In genomic region chr1:134082987-134083516, GRCm38 (mm10) we compare ENCODE assay signal across 9 mouse cellular contexts. TPM values are rescaled to one million over a fixed set of nuclear protein-coding genes. Genes with fewer than 3 reads are reported as not detected.
DNase-seq lines count a peak whose midpoint lies in the region; ATAC-seq and TF ChIP-seq lines count a peak whose summit lies in the region.
"Had no signal": no experiment of that assay in that cellular context is flagged by ENCODE, and none has a peak within 500 bp of the region (broad histone marks: within the 10 kb centered on the region; RNA-seq: fewer than 3 reads in every experiment).

No protein-coding gene starts in this region.

- no peak overlapping the region for H3K9ac ChIP-seq in intestine, embryonic 16.5 days (ENCODE audit: low read depth, low read length)
- H3K9ac ChIP-seq in intestine, embryonic 15.5 days, result no peak overlapping the region
- no peak overlapping the region for H3K9ac ChIP-seq in CH12.LX (ENCODE audit: insufficient read depth, low read depth)
- H3K9ac ChIP-seq in heart, embryonic 12.5 days, result peak overlapping the region; percentile 52

- 0 out of 2 replicates have a peak, but pooled peaks cover 5% of the 10 kb centered on the region for H3K79me2 ChIP-seq in CH12.LX (replicated peaks; ENCODE audit: control insufficient read depth, extremely low read depth, insufficient read depth, poor library complexity, severe bottlenecking)

- no peaks in the 10 kb centered on the region for H3K9me3 ChIP-seq in intestine, embryonic 16.5 days (ENCODE audit: control insufficient read depth, low read length)
- no peaks in the 10 kb centered on the region for H3K9me3 ChIP-seq in intestine, embryonic 15.5 days
- no peaks in the 10 kb centered on the region for H3K9me3 ChIP-seq in CH12.LX (replicated peaks; ENCODE audit: low read length)
- no peaks in the 10 kb centered on the region for H3K9me3 ChIP-seq in heart, embryonic 12.5 days (replicated peaks)

- no peaks in the 10 kb centered on the region for H3K27me3 ChIP-seq in intestine, embryonic 16.5 days (replicated peaks; ENCODE audit: control insufficient read depth, insufficient read depth, low read length)
- H3K27me3 ChIP-seq in intestine, embryonic 15.5 days (replicated peaks), result no peaks in the 10 kb centered on the region
- H3K27me3 ChIP-seq in CH12.LX (replicated peaks), result peaks cover 37% of the 10 kb centered on the region
- H3K27me3 ChIP-seq in heart, embryonic 12.5 days (replicated peaks), result no peaks in the 10 kb centered on the region
- H3K27me3 ChIP-seq in small intestine, adult 2 months (ENCODE audit: control insufficient read depth, insufficient read depth, low read length), result no peaks in the 10 kb centered on the region

- no peak overlapping the region for H3K4me3 ChIP-seq in intestine, embryonic 16.5 days (ENCODE audit: low read length)
- H3K4me3 ChIP-seq in intestine, embryonic 15.5 days (replicated peaks), result no peak overlapping the region
- no peak overlapping the region for H3K4me3 ChIP-seq in CH12.LX (replicated peaks in 1 of 3; ENCODE audit: low read depth in 2 of 3, low read length in 2 of 3, poor library complexity in 1 of 3)
- H3K4me3 ChIP-seq in heart, embryonic 12.5 days, result no peak overlapping the region
- H3K4me3 ChIP-seq in small intestine, adult 2 months (ENCODE audit: low read depth, low read length), result no peak overlapping the region

- no peak for ATAC-seq in intestine, embryonic 16.5 days
- ATAC-seq in intestine, embryonic 15.5 days, result no peak
- ATAC-seq in heart, embryonic 12.5 days (ENCODE audit: insufficient number of reproducible peaks, low FRiP score), result peak; percentile 7; the same call in 1 of the 2 replicates

- no peak for TF ChIP-seq RAD21 in CH12.LX (IDR thresholded peaks at IDR 0.05; ENCODE audit: low read depth, low read length)

- intact Hi-C loops in left cerebral cortex, postnatal 36 days (cut with DNase I), result no loop called here

- dilution Hi-C loops in CH12.LX (cut with MboI; ENCODE audit: extremely low pct_ligation_motif_present, extremely low pct_unique_long_range_greater_than_20kb, low sequenced_read_pairs), result no loop called here

- WGBS in intestine, embryonic 16.5 days, result 55% methylated on average over 11 of the region's 11 CpGs
- WGBS in intestine, embryonic 15.5 days, result 58% methylated on average over 11 of the region's 11 CpGs
- WGBS in heart, embryonic 12.5 days, result 16% methylated on average over 11 of the region's 11 CpGs
- 80% methylated on average over 11 of the region's 11 CpGs for WGBS in small intestine, adult 2 months

- no peak for TF ChIP-seq CTCF in CH12.LX (conservative IDR thresholded peaks at IDR 0.05 in 1 of 2, IDR thresholded peaks at IDR 0.05 in 1 of 2; ENCODE audit: low read depth in 2 of 2, low read length in 2 of 2)
- TF ChIP-seq CTCF in small intestine, adult 2 months (IDR thresholded peaks at IDR 0.05; ENCODE audit: extremely low read depth, insufficient read length, insufficient replicate concordance, low read depth, low read length), result no peak

- H3K4me1 ChIP-seq in intestine, embryonic 16.5 days (ENCODE audit: control insufficient read depth, insufficient read depth, low read length), result peaks cover 21% of the 10 kb centered on the region
- peaks cover 34% of the 10 kb centered on the region for H3K4me1 ChIP-seq in intestine, embryonic 15.5 days (replicated peaks)
- H3K4me1 ChIP-seq in CH12.LX (ENCODE audit: control insufficient read depth in 1 of 2, insufficient read depth in 2 of 2), result peaks cover 20 to 45% of the 10 kb centered on the region in 2 experiments
- peaks cover 60% of the 10 kb centered on the region for H3K4me1 ChIP-seq in heart, embryonic 12.5 days (replicated peaks)
- H3K4me1 ChIP-seq in small intestine, adult 2 months (ENCODE audit: control insufficient read depth, insufficient read depth, insufficient read length, low read length), result peaks cover 24% of the 10 kb centered on the region; the same call in 1 of the 2 replicates

- DNase-seq in CH12.LX (ENCODE audit: extremely low read depth), result no peak
- peak; percentile 43 for DNase-seq in c-Kit-positive CD71-negative TER-119-negative erythroid progenitor cells, embryonic 14.5 days (ENCODE audit: low read depth)
- peak; percentile 76 to 80 for DNase-seq in left cerebral cortex, postnatal 36 days (ENCODE audit: low spot score in 2 of 2)
- no peak for DNase-seq in adipocyte (ENCODE audit: low spot score)

- TF ChIP-seq EP300 in CH12.LX (IDR thresholded peaks at IDR 0.05; ENCODE audit: low read length), result no peak

- no peak overlapping the region for H3K4me2 ChIP-seq in intestine, embryonic 16.5 days (ENCODE audit: low read depth, low read length)
- H3K4me2 ChIP-seq in intestine, embryonic 15.5 days (replicated peaks), result no peak overlapping the region
- no peak overlapping the region for H3K4me2 ChIP-seq in CH12.LX (ENCODE audit: insufficient read depth, low read depth, poor library complexity, severe bottlenecking)
- H3K4me2 ChIP-seq in heart, embryonic 12.5 days, result peak overlapping the region; percentile 42

- H3K36me3 ChIP-seq in intestine, embryonic 16.5 days (ENCODE audit: control insufficient read depth, insufficient read depth, low read length), result no peaks in the 10 kb centered on the region
- no peaks in the 10 kb centered on the region for H3K36me3 ChIP-seq in intestine, embryonic 15.5 days
- no peaks in the 10 kb centered on the region for H3K36me3 ChIP-seq in CH12.LX (replicated peaks in 1 of 2; ENCODE audit: control insufficient read depth in 1 of 2, insufficient read depth in 1 of 2, low read length in 1 of 2)
- H3K36me3 ChIP-seq in heart, embryonic 12.5 days, result no peaks in the 10 kb centered on the region
- no peaks in the 10 kb centered on the region for H3K36me3 ChIP-seq in small intestine, adult 2 months (ENCODE audit: control insufficient read depth, insufficient read depth, low read length)

- H3K27ac ChIP-seq in intestine, embryonic 16.5 days (ENCODE audit: low read length), result peak overlapping the region; percentile 19; the same call in 1 of the 2 replicates
- no peak overlapping the region for H3K27ac ChIP-seq in intestine, embryonic 15.5 days
- no peak overlapping the region for H3K27ac ChIP-seq in CH12.LX (ENCODE audit: insufficient read depth, low read depth)
- peak overlapping the region; percentile 93 for H3K27ac ChIP-seq in heart, embryonic 12.5 days (ENCODE audit: poor library complexity, severe bottlenecking)
- peak overlapping the region; percentile 27; the same call in 1 of the 2 replicates for H3K27ac ChIP-seq in small intestine, adult 2 months (ENCODE audit: insufficient read depth, low read depth, low read length)

- TF ChIP-seq POLR2A in CH12.LX (IDR thresholded peaks at IDR 0.05; ENCODE audit: low read depth, low read length), result no peak
- TF ChIP-seq POLR2A in small intestine, adult 2 months (IDR thresholded peaks at IDR 0.05; ENCODE audit: low read depth, low read length), result no peak

- in situ Hi-C loops in CH12.LX (cut with MboI; ENCODE audit: low pct_ligation_motif_present, low pct_unique_long_range_greater_than_20kb, low sequenced_read_pairs), result no loop called here

TF ChIP-seq in CH12.LX, 34 proteins besides CTCF, POLR2A, EP300 and RAD21 (continues in another document):
- 0 out of 2 replicates have a peak, but pooled peaks have one; percentile 6 for TF ChIP-seq ELF1 (IDR thresholded peaks at IDR 0.05; ENCODE audit: low read depth, low read length)
- no peak for TF ChIP-seq MYC (IDR thresholded peaks at IDR 0.05; ENCODE audit: low read depth, low read length)
- no peak for TF ChIP-seq MAFK (IDR thresholded peaks at IDR 0.05; ENCODE audit: insufficient replicate concordance, low read length)
- no peak for TF ChIP-seq USF2 (conservative IDR thresholded peaks at IDR 0.05; ENCODE audit: low read depth, low read length)
- no peak for TF ChIP-seq ZC3H11A (IDR thresholded peaks at IDR 0.05; ENCODE audit: low read depth, low read length)
- no peak for TF ChIP-seq SMC3 (IDR thresholded peaks at IDR 0.05; ENCODE audit: low read depth, low read length)
- TF ChIP-seq TCF12 (IDR thresholded peaks at IDR 0.05; ENCODE audit: low read depth, low read length), result no peak
- TF ChIP-seq CHD1 (IDR thresholded peaks at IDR 0.05; ENCODE audit: low read depth, low read length), result no peak
- no peak for TF ChIP-seq BHLHE40 (IDR thresholded peaks at IDR 0.05; ENCODE audit: low read depth, low read length)
- TF ChIP-seq POLR2AphosphoS2 (IDR thresholded peaks at IDR 0.05; ENCODE audit: low read depth, low read length), result no peak
- TF ChIP-seq JUN (IDR thresholded peaks at IDR 0.05; ENCODE audit: insufficient read depth, low read depth, low read length), result peak; percentile 38; the same call in 1 of the 2 replicates
- no peak for TF ChIP-seq CHD2 (IDR thresholded peaks at IDR 0.05; ENCODE audit: low read length)
- TF ChIP-seq E2F4 (IDR thresholded peaks at IDR 0.05; ENCODE audit: insufficient replicate concordance, low read depth, low read length), result no peak

RNA-seq across cellular contexts. Expression of gene Btg2, which starts 4.1 kb away (rescaled TPM):
- polyA plus RNA-seq in intestine, embryonic 16.5 days (2015; fragmentation: Nextera tagmentation; extraction: Ambion mirVana), result 42.9 and 43.2 TPM in 2 replicates
- polyA plus RNA-seq in intestine, embryonic 15.5 days (2015; fragmentation: Nextera tagmentation; extraction: Ambion mirVana), result 41.0 and 41.3 TPM in 2 replicates
- total RNA-seq in CH12.LX (2012; rRNA removed), result 11.6 and 14.4 TPM in 2 replicates
- 14.8 and 19.7 TPM in 2 replicates for total RNA-seq in CH12.LX (2014; rRNA removed)
- polyA plus RNA-seq in CH12.LX (2012; ENCODE audit: insufficient read length, low read depth), result 6.9 and 7.2 TPM in 2 replicates
- polyA plus RNA-seq in heart, embryonic 12.5 days (2016; fragmentation: Nextera tagmentation; extraction: Ambion mirVana), result 37.8 and 40.4 TPM in 2 replicates
- 10 to 100 TPM; 12.4 to 44.2 TPM for total RNA-seq in left cerebral cortex, postnatal 36 days (2021)
- polyA plus RNA-seq in small intestine, adult 2 months (2012; rRNA removed), result 18.0 and 73.7 TPM in 2 replicates

RNA-seq across cellular contexts. Expression of gene Chit1, which starts 28.0 kb away (rescaled TPM):
- polyA plus RNA-seq in intestine, embryonic 16.5 days (2015; fragmentation: Nextera tagmentation; extraction: Ambion mirVana), result not detected in 2 replicates
- polyA plus RNA-seq in intestine, embryonic 15.5 days (2015; fragmentation: Nextera tagmentation; extraction: Ambion mirVana), result not detected in 2 replicates
- 0.25 and 0.71 TPM in 2 replicates for total RNA-seq in CH12.LX (2012; rRNA removed)
- total RNA-seq in CH12.LX (2014; rRNA removed), result 0.28 and 0.47 TPM in 2 replicates
- 0.18 and 0.36 TPM in 2 replicates for polyA plus RNA-seq in CH12.LX (2012; ENCODE audit: insufficient read length, low read depth)
- polyA plus RNA-seq in heart, embryonic 12.5 days (2016; fragmentation: Nextera tagmentation; extraction: Ambion mirVana), result 0.32 and 0.49 TPM in 2 replicates
- under 1 TPM; 0.23 to 0.30 TPM for total RNA-seq in left cerebral cortex, postnatal 36 days (2021)
- 1.6 TPM in 1 of 2 replicates, not detected in the other for polyA plus RNA-seq in small intestine, adult 2 months (2012; rRNA removed)
- polyA plus RNA-seq: limb, embryonic 11.5 days had no signal

RNA-seq across cellular contexts. Expression of gene Fmod, which starts 46.0 kb away (rescaled TPM):
- polyA plus RNA-seq in intestine, embryonic 16.5 days (2015; fragmentation: Nextera tagmentation; extraction: Ambion mirVana), result 8.7 and 8.8 TPM in 2 replicates
- 8.5 and 9.2 TPM in 2 replicates for polyA plus RNA-seq in intestine, embryonic 15.5 days (2015; fragmentation: Nextera tagmentation; extraction: Ambion mirVana)
- not detected in 2 replicates for total RNA-seq in CH12.LX (2012; rRNA removed)
- not detected in 2 replicates for total RNA-seq in CH12.LX (2014; rRNA removed)
- polyA plus RNA-seq in CH12.LX (2012; ENCODE audit: insufficient read length, low read depth), result not detected in 2 replicates
- 15.7 and 17.5 TPM in 2 replicates for polyA plus RNA-seq in heart, embryonic 12.5 days (2016; fragmentation: Nextera tagmentation; extraction: Ambion mirVana)
- 10 to 100 TPM; 12.7 to 22.2 TPM for total RNA-seq in left cerebral cortex, postnatal 36 days (2021)
- polyA plus RNA-seq in small intestine, adult 2 months (2012; rRNA removed), result 0.48 and 0.86 TPM in 2 replicates

Comparison
In these comparisons a context has a peak if more than half of its experiments do, and no peak if none do; other contexts are left out.
1. H3K27ac ChIP-seq: peak in intestine, embryonic 16.5 days (single experiment), heart, embryonic 12.5 days (single experiment) and small intestine, adult 2 months (single experiment); none in intestine, embryonic 15.5 days (single experiment) and CH12.LX (single experiment).
2. DNase-seq: peak in c-Kit-positive CD71-negative TER-119-negative erythroid progenitor cells, embryonic 14.5 days (single experiment) and left cerebral cortex, postnatal 36 days (2 of 2); none in CH12.LX (single experiment) and adipocyte (single experiment).